ENCODE assay signal across 19 mouse cellular contexts in the genomic region with DNA sequence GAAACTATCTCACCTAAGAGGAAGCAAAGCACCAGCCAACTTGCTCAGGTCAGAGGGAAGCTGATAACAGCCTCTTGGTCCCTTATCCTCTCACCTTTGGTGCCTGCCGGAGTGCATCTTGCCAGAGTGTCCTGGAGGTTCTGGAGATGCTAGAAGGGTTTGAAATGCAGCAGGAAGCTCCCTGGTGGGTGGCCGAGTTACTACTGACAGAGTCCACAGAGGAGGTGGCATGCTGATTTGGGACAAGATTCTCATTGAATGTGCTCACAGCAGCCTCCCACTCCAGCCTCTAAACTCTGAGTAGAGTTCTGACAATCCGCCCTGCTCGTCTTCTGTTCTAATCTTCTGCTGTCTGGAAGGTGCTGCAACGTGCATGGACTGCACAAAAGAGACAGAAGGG.
"Had no signal": no experiment of that assay in that cellular context is flagged by ENCODE, and none has a peak within 500 bp of the region (broad histone marks: within the 10 kb centered on the region; RNA-seq: fewer than 3 reads in every experiment).

No protein-coding gene starts in this region.

- H3K36me3 ChIP-seq: limb, embryonic 12.5 days; midbrain, embryonic 12.5 days; midbrain, embryonic 15.5 days; neural tube, embryonic 15.5 days had no signal

- DNase-seq: kidney, adult 2 months; kidney, postnatal 25 days; layer of hippocampus, adult 9-11 months; left cerebral cortex, postnatal 4 days; liver, postnatal 0 days; lung, embryonic 14.5 days; thymus, postnatal 36 days had no signal

- H3K4me3 ChIP-seq: layer of hippocampus, adult 2 months; left cerebral cortex, adult 2 months; limb, embryonic 12.5 days; limb, embryonic 15.5 days; midbrain, embryonic 12.5 days; midbrain, embryonic 15.5 days; neural tube, embryonic 12.5 days; neural tube, embryonic 15.5 days had no signal

- H3K27me3 ChIP-seq: limb, embryonic 12.5 days; limb, embryonic 15.5 days; midbrain, embryonic 12.5 days; midbrain, embryonic 15.5 days; neural tube, embryonic 12.5 days; neural tube, embryonic 15.5 days had no signal

- H3K4me1 ChIP-seq: midbrain, embryonic 15.5 days; neural tube, embryonic 12.5 days had no signal

- H3K27ac ChIP-seq: kidney, postnatal 0 days; layer of hippocampus, adult 2 months; left cerebral cortex, adult 2 months; limb, embryonic 12.5 days; limb, embryonic 15.5 days; liver, embryonic 14.5 days; macrophage; midbrain, embryonic 12.5 days; midbrain, embryonic 15.5 days; neural tube, embryonic 12.5 days; neural tube, embryonic 15.5 days; stomach, postnatal 0 days had no signal
